ENCODE assay signal across 8 mouse cellular contexts in the genomic region with DNA sequence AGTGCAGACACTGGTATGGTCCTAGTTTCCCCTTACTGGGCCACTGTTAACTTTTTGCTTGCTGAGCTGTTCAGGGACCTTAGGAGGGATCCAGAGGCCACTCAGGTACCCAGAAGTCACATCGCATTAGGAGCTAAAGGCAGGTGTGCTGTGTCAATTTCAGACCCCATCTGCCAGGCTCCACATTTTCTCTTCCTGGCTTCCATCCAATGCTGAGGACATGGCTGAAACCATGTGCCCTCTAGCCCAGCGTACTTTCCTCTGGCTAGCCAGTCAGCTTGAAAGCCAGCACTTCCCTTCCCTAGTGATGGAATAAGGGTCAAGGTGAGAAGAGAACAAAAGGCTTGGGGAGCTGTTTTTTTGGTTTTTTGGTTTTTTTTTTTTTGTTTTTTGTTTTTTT.
DNase-seq lines count a peak whose midpoint lies in the region.
"Had no signal": no experiment of that assay in that cellular context is flagged by ENCODE, and none has a peak within 500 bp of the region (broad histone marks: within the 10 kb centered on the region; RNA-seq: fewer than 3 reads in every experiment).

No protein-coding gene starts in this region.

- DNase-seq in cerebellum, adult 9-11 months = peak; percentile 30
- no peak for DNase-seq in cerebellum, adult 11-12 months
- DNase-seq in cerebellum, postnatal 36 days = peak; percentile 22 to 29
- no peak for DNase-seq in cerebellum, postnatal 4 days (ENCODE audit: low spot score in 2 of 2)
- DNase-seq: adrenal gland, adult 2 months; adrenal gland, postnatal 10 days; adrenal gland, postnatal 25 days; embryo, embryonic 11 days had no signal

Comparison
In these comparisons a context has a peak if more than half of its experiments do, and no peak if none do; other contexts are left out.
1. DNase-seq: peak in cerebellum, adult 9-11 months (single experiment) and cerebellum, postnatal 36 days (2 of 2); none in cerebellum, adult 11-12 months (single experiment) and cerebellum, postnatal 4 days (0 of 2).